Mouse (Mus musculus): ENCODE measurements around the gene Lrrtm3. TPM values are rescaled to one million over a fixed set of nuclear protein-coding genes. Genes with fewer than 3 reads are reported as not detected.

Gene Lrrtm3
- total RNA-seq, 1 experiment, result not detected

DNA sequence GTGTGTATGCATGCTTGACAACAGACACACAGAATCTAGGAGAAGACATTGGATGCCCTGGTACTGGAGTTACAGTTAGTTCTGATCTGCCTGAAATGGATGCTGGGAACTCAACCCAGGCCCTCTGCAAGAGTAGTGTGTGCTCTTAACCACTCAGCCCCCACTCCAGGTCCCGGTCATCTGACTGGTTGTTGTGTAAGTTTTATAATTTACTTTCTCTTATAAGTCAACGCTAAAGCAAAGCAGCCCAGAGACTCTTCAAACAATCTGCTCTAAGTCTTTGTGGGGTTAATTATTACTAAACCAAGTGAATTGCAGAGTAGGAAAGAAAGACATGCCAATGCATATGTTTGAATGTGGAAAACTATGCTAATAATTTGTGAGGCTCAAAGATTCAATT, 110.7 kb downstream of the Lrrtm3 start:
- no peaks in the 10 kb centered on the region for H3K4me1 ChIP-seq (ENCODE audit: control insufficient read depth in 2 of 2, insufficient read depth in 2 of 2, low read length in 2 of 2, poor library complexity in 1 of 2)
- H3K27ac ChIP-seq (ENCODE audit: insufficient read depth, low read depth, low read length, poor library complexity, severe bottlenecking), result no peak overlapping the region
- no peaks in the 10 kb centered on the region for H3K36me3 ChIP-seq (ENCODE audit: control insufficient read depth, insufficient read depth, low read length, poor library complexity, severe bottlenecking)
- no peak overlapping the region for H3K9ac ChIP-seq (ENCODE audit: insufficient read depth, low read depth, low read length, poor library complexity, severe bottlenecking)
- H3K9me3 ChIP-seq (ENCODE audit: control insufficient read depth, insufficient read depth, low read depth, low read length), result no peaks in the 10 kb centered on the region
- H3K4me3 ChIP-seq (ENCODE audit: insufficient read depth in 1 of 2, low read depth in 1 of 2, low read length in 2 of 2, poor library complexity in 1 of 2, severe bottlenecking in 1 of 2), result no peak overlapping the region
- DNase-seq (ENCODE audit: low read depth, low spot score), result no peak
- in situ Hi-C loops (cut with MboI; ENCODE audit: low sequenced_read_pairs in 2 of 2, unreplicated experiment in 2 of 2), result no loop called here
- TF ChIP-seq MAFK (IDR thresholded peaks at IDR 0.05; ENCODE audit: insufficient read depth, low read depth, low read length), result no peak
- TF ChIP-seq ZNF384 (IDR thresholded peaks at IDR 0.05; ENCODE audit: low read depth, low read length), result no peak
- no peak for TF ChIP-seq HCFC1 (IDR thresholded peaks at IDR 0.05; ENCODE audit: borderline replicate concordance, insufficient read depth, low read length)

DNA sequence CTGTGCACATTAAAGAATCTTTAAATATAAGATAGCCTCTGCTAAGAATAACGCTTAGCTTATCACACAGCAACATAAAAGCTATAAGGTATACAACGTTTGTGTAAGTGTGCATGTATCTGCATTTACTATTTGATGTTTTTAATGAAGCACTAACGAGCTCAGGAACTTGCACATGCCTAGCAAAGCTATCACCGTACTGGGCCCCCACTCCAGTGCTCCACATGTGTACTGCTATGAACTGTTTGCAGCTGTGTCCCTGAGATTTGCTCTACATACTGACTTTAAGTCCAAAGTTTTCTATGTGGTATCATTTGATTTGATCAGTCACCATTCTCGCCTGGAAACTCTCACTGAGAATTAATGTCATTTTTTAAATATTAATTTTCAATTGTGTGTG, 111.1 kb downstream of the Lrrtm3 start:
- Histone ChIP-seq H3K9me3 (ENCODE audit: control insufficient read depth, insufficient read depth, low read depth, low read length) (no peaks in the 10 kb centered on the region), H3K4me1 (ENCODE audit: control insufficient read depth in 2 of 2, insufficient read depth in 2 of 2, low read length in 2 of 2, poor library complexity in 1 of 2) (no peaks in the 10 kb centered on the region), H3K27ac (ENCODE audit: insufficient read depth, low read depth, low read length, poor library complexity, severe bottlenecking) (no peak overlapping the region), H3K36me3 (ENCODE audit: control insufficient read depth, insufficient read depth, low read length, poor library complexity, severe bottlenecking) (no peaks in the 10 kb centered on the region), H3K4me3 (ENCODE audit: insufficient read depth in 1 of 2, low read depth in 1 of 2, low read length in 2 of 2, poor library complexity in 1 of 2, severe bottlenecking in 1 of 2) (no peak overlapping the region), H3K9ac (ENCODE audit: insufficient read depth, low read depth, low read length, poor library complexity, severe bottlenecking) (no peak overlapping the region)
- DNase-seq (ENCODE audit: low read depth, low spot score), result no peak
- in situ Hi-C loops (cut with MboI; ENCODE audit: low sequenced_read_pairs in 2 of 2, unreplicated experiment in 2 of 2), result no loop called here
- TF ChIP-seq CHD2 (IDR thresholded peaks at IDR 0.05; ENCODE audit: low read depth, low read length) (no peak), HCFC1 (IDR thresholded peaks at IDR 0.05; ENCODE audit: borderline replicate concordance, insufficient read depth, low read length) (no peak), MAFK (IDR thresholded peaks at IDR 0.05; ENCODE audit: insufficient read depth, low read depth, low read length) (no peak), ZC3H11A (IDR thresholded peaks at IDR 0.05; ENCODE audit: borderline replicate concordance, low read depth, low read length) (no peak), ZNF384 (IDR thresholded peaks at IDR 0.05; ENCODE audit: low read depth, low read length) (no peak)

DNA sequence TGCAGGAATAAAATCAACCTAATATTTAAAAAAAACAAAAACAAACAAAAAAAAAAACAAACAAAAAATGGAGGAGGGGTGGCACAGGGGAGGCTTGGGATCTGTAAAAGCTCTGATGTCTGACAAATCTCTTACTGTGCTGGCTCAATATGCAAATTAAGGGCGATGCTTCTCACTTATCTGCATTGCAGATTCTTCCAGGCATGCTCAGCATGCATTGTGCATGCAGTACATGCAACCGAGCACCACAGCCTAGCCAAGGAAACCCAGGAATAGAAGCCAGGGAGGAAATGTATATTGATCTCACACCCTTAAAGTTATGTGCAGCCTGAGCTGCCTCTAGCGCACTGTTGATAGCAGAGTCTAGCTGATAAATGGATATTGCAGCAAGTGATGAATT, 111.5 kb downstream of the Lrrtm3 start:
- no peak for DNase-seq (ENCODE audit: low read depth, low spot score)

GRCm38 (mm10) chr10:63978101-63978500, 112.0 kb downstream of the Lrrtm3 start:
- H3K36me3 ChIP-seq (ENCODE audit: control insufficient read depth, insufficient read depth, low read length, poor library complexity, severe bottlenecking), result no peaks in the 10 kb centered on the region
- H3K9me3 ChIP-seq (ENCODE audit: control insufficient read depth, insufficient read depth, low read depth, low read length), result no peaks in the 10 kb centered on the region
- TF ChIP-seq CHD2 (IDR thresholded peaks at IDR 0.05; ENCODE audit: low read depth, low read length) (no peak), ZNF384 (IDR thresholded peaks at IDR 0.05; ENCODE audit: low read depth, low read length) (no peak), ZC3H11A (IDR thresholded peaks at IDR 0.05; ENCODE audit: borderline replicate concordance, low read depth, low read length) (no peak), HCFC1 (IDR thresholded peaks at IDR 0.05; ENCODE audit: borderline replicate concordance, insufficient read depth, low read length) (no peak), MAFK (IDR thresholded peaks at IDR 0.05; ENCODE audit: insufficient read depth, low read depth, low read length) (no peak)
- H3K4me3 ChIP-seq (ENCODE audit: insufficient read depth in 1 of 2, low read depth in 1 of 2, low read length in 2 of 2, poor library complexity in 1 of 2, severe bottlenecking in 1 of 2), result no peak overlapping the region
- no peak overlapping the region for H3K9ac ChIP-seq (ENCODE audit: insufficient read depth, low read depth, low read length, poor library complexity, severe bottlenecking)
- in situ Hi-C loops (cut with MboI; ENCODE audit: low sequenced_read_pairs in 2 of 2, unreplicated experiment in 2 of 2), result no loop called here
- H3K27ac ChIP-seq (ENCODE audit: insufficient read depth, low read depth, low read length, poor library complexity, severe bottlenecking), result no peak overlapping the region
- H3K4me1 ChIP-seq (ENCODE audit: control insufficient read depth in 2 of 2, insufficient read depth in 2 of 2, low read length in 2 of 2, poor library complexity in 1 of 2), result no peaks in the 10 kb centered on the region
- no peak for DNase-seq (ENCODE audit: low read depth, low spot score)

More for the DNA sequence above, 111.5 kb downstream of the Lrrtm3 start:
- Histone ChIP-seq H3K9ac (ENCODE audit: insufficient read depth, low read depth, low read length, poor library complexity, severe bottlenecking) (no peak overlapping the region), H3K27ac (ENCODE audit: insufficient read depth, low read depth, low read length, poor library complexity, severe bottlenecking) (no peak overlapping the region), H3K36me3 (ENCODE audit: control insufficient read depth, insufficient read depth, low read length, poor library complexity, severe bottlenecking) (no peaks in the 10 kb centered on the region), H3K9me3 (ENCODE audit: control insufficient read depth, insufficient read depth, low read depth, low read length) (no peaks in the 10 kb centered on the region), H3K4me1 (ENCODE audit: control insufficient read depth in 2 of 2, insufficient read depth in 2 of 2, low read length in 2 of 2, poor library complexity in 1 of 2) (no peaks in the 10 kb centered on the region), H3K4me3 (ENCODE audit: insufficient read depth in 1 of 2, low read depth in 1 of 2, low read length in 2 of 2, poor library complexity in 1 of 2, severe bottlenecking in 1 of 2) (no peak overlapping the region)
- in situ Hi-C loops (cut with MboI; ENCODE audit: low sequenced_read_pairs in 2 of 2, unreplicated experiment in 2 of 2), result no loop called here
- TF ChIP-seq ZNF384 (IDR thresholded peaks at IDR 0.05; ENCODE audit: low read depth, low read length) (no peak), MAFK (IDR thresholded peaks at IDR 0.05; ENCODE audit: insufficient read depth, low read depth, low read length) (no peak), CHD2 (IDR thresholded peaks at IDR 0.05; ENCODE audit: low read depth, low read length) (no peak), ZC3H11A (IDR thresholded peaks at IDR 0.05; ENCODE audit: borderline replicate concordance, low read depth, low read length) (no peak), HCFC1 (IDR thresholded peaks at IDR 0.05; ENCODE audit: borderline replicate concordance, insufficient read depth, low read length) (no peak)

GRCm38 (mm10) chr10:63972300-63972699, 117.8 kb downstream of the Lrrtm3 start:
- no peaks in the 10 kb centered on the region for H3K9me3 ChIP-seq (ENCODE audit: control insufficient read depth, insufficient read depth, low read depth, low read length)
- TF ChIP-seq CHD2 (IDR thresholded peaks at IDR 0.05; ENCODE audit: low read depth, low read length) (no peak), HCFC1 (IDR thresholded peaks at IDR 0.05; ENCODE audit: borderline replicate concordance, insufficient read depth, low read length) (no peak), ZNF384 (IDR thresholded peaks at IDR 0.05; ENCODE audit: low read depth, low read length) (no peak)
- H3K9ac ChIP-seq (ENCODE audit: insufficient read depth, low read depth, low read length, poor library complexity, severe bottlenecking), result no peak overlapping the region
- DNase-seq (ENCODE audit: low read depth, low spot score), result no peak
- no peak overlapping the region for H3K27ac ChIP-seq (ENCODE audit: insufficient read depth, low read depth, low read length, poor library complexity, severe bottlenecking)
- no peaks in the 10 kb centered on the region for H3K36me3 ChIP-seq (ENCODE audit: control insufficient read depth, insufficient read depth, low read length, poor library complexity, severe bottlenecking)
- no peaks in the 10 kb centered on the region for H3K4me1 ChIP-seq (ENCODE audit: control insufficient read depth in 2 of 2, insufficient read depth in 2 of 2, low read length in 2 of 2, poor library complexity in 1 of 2)
- H3K4me3 ChIP-seq (ENCODE audit: insufficient read depth in 1 of 2, low read depth in 1 of 2, low read length in 2 of 2, poor library complexity in 1 of 2, severe bottlenecking in 1 of 2), result no peak overlapping the region
- in situ Hi-C loops (cut with MboI; ENCODE audit: low sequenced_read_pairs in 2 of 2, unreplicated experiment in 2 of 2), result no loop called here

All from ES-E14 (cell line).